Mouse (Mus musculus): ENCODE results near the gene Nt5c3b.

- TF ChIP-seq CTCF (IDR thresholded peaks at IDR 0.05; ENCODE audit: borderline replicate concordance, insufficient read depth, low read depth, low read length): no peak
- TF ChIP-seq POLR2A (IDR thresholded peaks at IDR 0.05; ENCODE audit: borderline replicate concordance, insufficient read depth, low read length): no peak
Measured at GRCm38 (mm10) chr11:100406273-100406672, 35.3 kb downstream of the Nt5c3b start.

All from cerebellum, adult 2 months (tissue).